Mouse (Mus musculus): ENCODE results near the gene Gm3147.
"Not testable (repeated sequence)": the region's sequence is repeated elsewhere in the genome, so short reads cannot be mapped to it uniquely, and the experiment has no call there.

The Gm3147 gene

DNA sequence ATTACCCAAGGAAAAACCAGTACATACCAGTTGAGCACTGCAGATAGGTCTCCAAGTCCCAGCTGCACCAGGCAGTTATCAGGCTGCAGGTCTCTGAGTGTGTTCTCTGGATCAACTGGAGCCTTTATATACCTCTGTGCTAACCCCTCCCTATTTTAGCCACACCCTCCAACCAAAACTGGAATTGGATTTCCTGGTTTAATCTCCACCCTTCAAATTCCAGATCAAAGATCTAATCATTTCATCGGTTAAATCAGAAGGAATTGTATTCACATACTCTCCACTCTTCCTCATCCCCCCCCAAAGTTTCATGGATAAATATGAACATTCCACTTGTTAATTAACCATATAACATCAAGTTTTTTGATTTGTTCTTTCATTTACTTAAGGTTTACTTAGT is at the start of gene Gm3147:
Gm3147 (minus strand) TSS at position 101 of the 400 bp plus-strand sequence.
- not testable (repeated sequence) for DNase-seq (ENCODE audit: low read depth, low spot score)

DNA sequence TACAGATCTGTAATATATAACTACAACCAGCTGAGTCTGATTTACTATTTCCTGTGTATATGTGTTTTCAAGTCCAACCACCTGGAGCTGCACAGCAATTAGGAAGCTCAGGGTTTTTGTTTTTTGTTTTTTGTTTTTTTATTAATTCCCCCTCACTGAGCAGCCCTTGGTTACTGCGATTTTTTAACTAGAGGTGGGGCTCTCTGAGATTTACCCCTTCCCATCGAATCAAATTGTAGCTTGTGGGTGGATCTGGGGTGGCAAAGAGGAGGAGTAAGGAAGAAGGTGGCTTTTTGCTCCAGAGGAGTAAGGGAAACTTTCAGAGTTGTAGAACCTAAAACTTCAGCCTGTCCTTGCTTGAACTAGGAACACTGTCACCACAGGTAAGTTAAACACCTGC is 31.9 kb upstream of the Gm3147 start, which contains the start of gene Gm6205:
Gm6205 (plus strand) TSS at position 301 of the 400 bp plus-strand sequence.
- not testable (repeated sequence) for DNase-seq (ENCODE audit: low read depth, low spot score)

DNA sequence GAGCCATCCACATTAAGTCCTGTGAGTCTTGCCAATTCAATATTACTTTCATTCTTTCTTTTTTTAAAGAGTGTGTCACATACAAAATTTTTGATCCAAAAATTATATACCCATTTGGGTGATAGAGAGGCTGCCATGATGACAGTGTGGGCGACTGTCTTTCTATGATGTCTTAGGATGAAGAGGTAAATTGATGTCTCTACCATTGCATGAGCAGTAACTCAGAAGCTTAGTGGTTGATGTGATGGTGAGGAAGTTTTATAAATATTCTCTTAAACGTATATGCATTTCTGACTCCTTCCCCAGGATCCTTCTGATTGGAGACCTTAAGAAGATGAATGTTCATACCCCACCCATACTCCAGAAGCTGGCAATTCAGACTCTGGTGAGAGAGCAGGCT is 7.5 kb upstream of the Gm3147 start, which contains the start of gene Gm6509:
Gm6509 (plus strand) TSS at position 301 of the 400 bp plus-strand sequence.
- not testable (repeated sequence) for DNase-seq (ENCODE audit: low read depth, low spot score)
